Mouse (Mus musculus): ENCODE measurements at regions not wholly inside any gene's neighbourhood (a gene's known extent, or its start where the extent isn't known, plus 50 kb on each side); places are given as distances from the start of the nearest gene placed in this dataset.

- no peak for TF ChIP-seq EP300 (IDR thresholded peaks at IDR 0.05; ENCODE audit: low read depth)
- no peak for TF ChIP-seq CTCF (IDR thresholded peaks at IDR 0.05; ENCODE audit: low read depth)
Observed at GRCm38 (mm10) chr6:50818891-50819541, 164.8 kb upstream of the Npvf start.

Data from liver, embryonic 14.5 days (tissue).